Mouse (Mus musculus): Measurements from ENCODE around the gene Ccdc113.

The Ccdc113 gene

GRCm38 (mm10) chr8:95607210-95607609 lies 73.3 kb downstream of the Ccdc113 start:
- DNase-seq, result no peak
